Mouse (Mus musculus) kidney, postnatal 0 days (tissue): Measurements from ENCODE around the gene Sh3gl3. TPM values are rescaled to one million over a fixed set of nuclear protein-coding genes. Genes with fewer than 3 reads are reported as not detected.
A peak's percentile ranks its signal among the peaks of the same experiment; 100 is the strongest.

ENCODE experiments used
- ATAC-seq: fragments of 200-750 bp; cut with Nextera tagmentation; replicated peaks from 2 replicates; pipeline ENCODE4 v1.8.0; 2017; ENCODE audit warnings: low read depth, moderate number of reproducible peaks, moderate TSS enrichment, moderate library complexity; ENCODE audit not compliant: low FRiP score
- DNase-seq: peaks from one replicate; pipeline ENCODE4 v3.0.0-alpha.2; 2016; ENCODE audit warnings: low spot score
- H3K27ac ChIP-seq: fragments of 300-500 bp; sonication (generic); 2 replicates; pipeline ENCODE4 v1.5.1; 2014; ENCODE audit warnings: mild to moderate bottlenecking
- H3K27me3 ChIP-seq: fragments of 300-500 bp; sonication (generic); 2 replicates; pipeline ENCODE4 v1.6.1; 2014; ENCODE audit warnings: low read length, mixed read lengths; ENCODE audit not compliant: insufficient read depth
- H3K36me3 ChIP-seq: fragments of 300-500 bp; sonication (generic); 2 replicates; pipeline ENCODE4 v1.6.1; 2014; ENCODE audit warnings: low read length, mixed read lengths; ENCODE audit not compliant: insufficient read depth
- H3K4me1 ChIP-seq: fragments of 300-500 bp; sonication (generic); replicated peaks from 2 replicates; pipeline ENCODE4 v1.6.1; 2014; ENCODE audit warnings: antibody characterized with exemption, low read length, mixed read lengths; ENCODE audit not compliant: insufficient read depth
- H3K4me2 ChIP-seq: fragments of 300-500 bp; sonication (generic); 2 replicates; pipeline ENCODE4 v1.6.1; 2014; ENCODE audit warnings: mild to moderate bottlenecking, low read length, moderate library complexity, mixed read lengths
- H3K4me3 ChIP-seq: fragments of 300-500 bp; sonication (generic); replicated peaks from 2 replicates; pipeline ENCODE4 v1.5.1; 2014; ENCODE audit warnings: low read depth, low read length
- H3K9ac ChIP-seq: fragments of 300-500 bp; sonication (generic); 2 replicates; pipeline ENCODE4 v1.6.1; 2014; ENCODE audit warnings: low read depth, low read length
- H3K9me3 ChIP-seq: fragments of 300-500 bp; sonication (generic); replicated peaks from 2 replicates; pipeline ENCODE4 v1.6.1; 2016; ENCODE audit warnings: low read length, inconsistent platforms, mixed read lengths
- CTCF ChIP-seq: IDR thresholded peaks from 2 replicates; pipeline ENCODE4 v1.5.1; 2016; ENCODE audit warnings: antibody characterized with exemption, low read depth, mild to moderate bottlenecking, moderate library complexity
- WGBS: fragments of 180-500 bp; shearing (Covaris S2); extraction: QIAGEN DNeasy Blood & Tissue Kit; methylation state at CpG from one replicate; pipeline ENCODE4 v1.1.7; 2014; 5-methylcytosine and 5-hydroxymethylcytosine counted together
- polyA plus RNA-seq: library from polyadenylated mRNA; unstranded; fragments of >200 nt; fragmentation: Nextera tagmentation; extraction: Ambion mirVana; gene quantifications from 2 replicates; pipeline ENCODE4 v1.2.1, GENCODE M21; 2015

Gene Sh3gl3
- polyA plus RNA-seq, 1 experiment from 2014 or later, result 16.4 TPM

- H3K36me3 ChIP-seq, result no peaks in the 10 kb centered on the region
- no peaks in the 10 kb centered on the region for H3K9me3 ChIP-seq
- no peaks in the 10 kb centered on the region for H3K4me1 ChIP-seq
- H3K27me3 ChIP-seq, result no peaks in the 10 kb centered on the region
- WGBS, result 63% methylated on average over 18 of the region's 18 CpGs
- peak; percentile 62 for TF ChIP-seq CTCF
- H3K4me2 ChIP-seq, result no peak overlapping the region
- H3K9ac ChIP-seq, result no peak overlapping the region
- H3K4me3 ChIP-seq, result no peak overlapping the region
- no peak overlapping the region for H3K27ac ChIP-seq
- no peak for ATAC-seq
- DNase-seq, result peak; percentile 27
Measured at GRCm38 (mm10) chr7:82275529-82276204, 102.0 kb downstream of the Sh3gl3 start.

- Histone ChIP-seq H3K36me3 (no peaks in the 10 kb centered on the region), H3K9me3 (no peaks in the 10 kb centered on the region), H3K9ac (no peak overlapping the region), H3K4me3 (no peak overlapping the region), H3K4me2 (no peak overlapping the region), H3K27me3 (no peaks in the 10 kb centered on the region), H3K4me1 (no peaks in the 10 kb centered on the region), H3K27ac (no peak overlapping the region)
- WGBS, result 71% methylated on average over 8 of the region's 8 CpGs
- no peak for TF ChIP-seq CTCF
- no peak for ATAC-seq
- no peak for DNase-seq
Measured at GRCm38 (mm10) chr7:82282011-82282410, 108.4 kb downstream of the Sh3gl3 start.

DNA sequence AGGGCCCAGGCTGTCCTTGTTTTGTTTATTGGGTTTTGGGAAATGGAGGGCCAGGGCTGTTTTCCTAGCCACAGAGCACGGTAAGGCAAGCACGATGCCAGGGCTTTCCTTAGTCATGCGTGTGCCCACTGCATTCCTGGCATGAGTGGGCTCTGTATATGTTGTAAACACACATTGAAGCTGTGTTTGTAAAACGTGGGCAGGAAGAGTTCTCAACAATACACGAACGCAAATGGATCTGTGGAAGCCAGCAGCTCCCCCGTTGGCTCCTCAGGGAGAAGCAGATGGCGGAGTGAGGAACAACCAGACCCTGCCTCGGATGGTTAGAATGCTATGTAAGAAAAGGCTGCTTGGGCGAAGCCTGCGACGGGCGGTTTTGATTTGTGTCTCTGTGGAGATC is 108.8 kb downstream of the Sh3gl3 start:
- WGBS, result 80% methylated on average over 13 of the region's 13 CpGs
- H3K36me3 ChIP-seq, result no peaks in the 10 kb centered on the region
- no peak overlapping the region for H3K27ac ChIP-seq
- no peak overlapping the region for H3K9ac ChIP-seq
- no peak overlapping the region for H3K4me2 ChIP-seq
- DNase-seq (no peak), ATAC-seq (no peak)
- H3K27me3 ChIP-seq, result no peaks in the 10 kb centered on the region
- TF ChIP-seq CTCF, result no peak
- no peaks in the 10 kb centered on the region for H3K4me1 ChIP-seq
- no peaks in the 10 kb centered on the region for H3K9me3 ChIP-seq
- H3K4me3 ChIP-seq, result no peak overlapping the region

DNA sequence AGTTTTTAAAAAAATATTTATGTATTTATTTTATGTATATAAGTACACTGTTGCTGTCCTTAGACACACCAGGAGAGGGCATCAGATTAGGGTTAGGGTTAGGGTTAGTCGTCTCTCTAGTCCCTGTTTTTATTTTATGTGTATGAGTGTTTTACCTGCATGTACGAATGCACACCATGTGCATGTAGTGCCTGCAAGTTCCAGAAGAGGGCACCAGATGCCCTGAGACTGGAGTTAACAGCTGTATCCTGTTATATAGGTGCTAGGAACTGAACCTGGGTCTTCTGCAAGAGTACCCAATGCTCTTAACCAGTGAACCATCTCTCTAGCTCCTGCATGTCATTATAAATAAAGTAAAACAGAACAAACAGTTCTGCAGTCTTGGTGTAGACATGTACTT is 113.6 kb downstream of the Sh3gl3 start:
- Histone ChIP-seq H3K27ac (no peak overlapping the region), H3K4me2 (no peak overlapping the region), H3K4me3 (no peak overlapping the region), H3K9ac (no peak overlapping the region), H3K4me1 (no peaks in the 10 kb centered on the region), H3K9me3 (no peaks in the 10 kb centered on the region), H3K27me3 (no peaks in the 10 kb centered on the region), H3K36me3 (no peaks in the 10 kb centered on the region)
- 93% methylated on average over 2 of the region's 2 CpGs for WGBS
- ATAC-seq (no peak), DNase-seq (no peak)
- TF ChIP-seq CTCF, result peak; percentile 26; the same call in 1 of the 2 replicates

DNA sequence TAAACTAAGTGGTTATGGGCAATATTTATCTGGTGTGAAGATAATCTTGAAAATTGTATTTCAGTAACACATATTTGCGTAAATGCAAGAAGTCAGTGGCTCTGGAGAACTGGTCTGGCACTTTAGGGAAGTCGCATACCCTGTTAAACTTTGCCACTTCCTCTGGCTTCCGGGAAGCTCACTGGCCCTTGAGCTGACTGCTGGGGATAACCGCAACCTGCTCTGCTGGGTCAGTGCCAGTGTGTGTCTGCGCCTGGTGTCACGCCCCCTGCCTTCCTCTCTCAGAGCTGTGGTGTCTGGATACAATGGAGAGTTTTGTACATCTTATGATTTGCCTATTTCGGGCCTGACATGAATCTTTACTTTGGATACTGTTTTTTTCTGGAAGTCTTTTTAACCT is 119.8 kb downstream of the Sh3gl3 start:
- H3K36me3 ChIP-seq, result no peaks in the 10 kb centered on the region
- H3K4me1 ChIP-seq, result no peaks in the 10 kb centered on the region
- no peak overlapping the region for H3K27ac ChIP-seq
- ATAC-seq (no peak), DNase-seq (no peak)
- no peak for TF ChIP-seq CTCF
- no peaks in the 10 kb centered on the region for H3K9me3 ChIP-seq
- 72% methylated on average over 7 of the region's 7 CpGs for WGBS
- H3K27me3 ChIP-seq, result no peaks in the 10 kb centered on the region
- H3K4me2 ChIP-seq, result no peak overlapping the region
- H3K4me3 ChIP-seq, result no peak overlapping the region
- no peak overlapping the region for H3K9ac ChIP-seq

DNA sequence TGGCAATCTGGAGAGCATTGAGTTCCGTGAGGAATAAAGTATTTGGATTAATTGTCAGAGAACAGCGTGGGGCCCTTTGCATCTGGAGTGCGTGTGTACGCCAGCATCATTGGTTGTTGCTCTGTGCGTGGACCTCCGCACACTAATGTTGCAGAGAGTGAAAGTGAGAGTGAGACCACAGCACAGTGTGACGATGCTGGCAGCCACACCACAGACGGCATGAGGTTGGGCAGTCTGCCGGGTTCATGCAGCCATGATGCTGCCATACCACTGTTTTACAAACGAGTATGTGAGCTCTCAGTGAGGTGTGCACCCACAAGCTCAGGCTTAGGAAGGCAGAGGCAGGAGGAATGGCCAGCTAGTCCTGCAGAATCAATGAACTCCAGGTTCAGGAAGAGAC is 120.4 kb downstream of the Sh3gl3 start:
- WGBS, result 85% methylated on average over 10 of the region's 10 CpGs
- Histone ChIP-seq H3K27ac (no peak overlapping the region), H3K9ac (no peak overlapping the region), H3K9me3 (no peaks in the 10 kb centered on the region), H3K4me1 (no peaks in the 10 kb centered on the region), H3K4me2 (no peak overlapping the region), H3K4me3 (no peak overlapping the region), H3K27me3 (no peaks in the 10 kb centered on the region), H3K36me3 (no peaks in the 10 kb centered on the region)
- TF ChIP-seq CTCF, result no peak
- ATAC-seq, result no peak
- no peak for DNase-seq

DNA sequence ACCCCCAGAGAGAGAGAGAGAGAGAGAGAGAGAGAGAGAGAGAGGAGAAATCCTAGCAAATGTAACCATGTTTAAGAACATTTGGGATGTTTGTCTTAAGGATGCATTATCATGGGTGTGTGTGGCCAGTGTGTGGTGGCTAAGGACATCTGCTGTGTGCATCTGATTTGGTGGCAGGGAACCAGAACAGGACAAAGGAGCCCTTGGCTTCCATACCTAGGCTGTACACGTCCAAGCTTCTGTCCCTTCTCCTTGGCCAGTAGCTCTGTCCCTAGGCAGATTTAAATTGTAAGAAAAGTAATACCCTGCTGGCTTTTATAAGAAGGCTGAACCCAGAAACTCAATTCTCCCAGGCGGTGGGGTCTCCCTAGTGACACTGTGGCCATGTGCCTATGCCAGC is 121.0 kb downstream of the Sh3gl3 start:
- no peaks in the 10 kb centered on the region for H3K36me3 ChIP-seq
- TF ChIP-seq CTCF, result no peak
- no peak for ATAC-seq
- WGBS, result 64% methylated on average over 2 of the region's 2 CpGs
- H3K27me3 ChIP-seq, result no peaks in the 10 kb centered on the region
- H3K9ac ChIP-seq, result no peak overlapping the region
- no peak overlapping the region for H3K27ac ChIP-seq
- H3K9me3 ChIP-seq, result no peaks in the 10 kb centered on the region
- H3K4me3 ChIP-seq, result no peak overlapping the region
- no peak for DNase-seq
- no peak overlapping the region for H3K4me2 ChIP-seq
- no peaks in the 10 kb centered on the region for H3K4me1 ChIP-seq
